Mouse (Mus musculus): ENCODE data around the gene Ugt1a9. TPM values are rescaled to one million over a fixed set of nuclear protein-coding genes. Genes with fewer than 3 reads are reported as not detected.
"Not testable (repeated sequence)": the region's sequence is repeated elsewhere in the genome, so short reads cannot be mapped to it uniquely, and the experiment has no call there.

Gene Ugt1a9
- not detected in 2 replicates for polyA plus RNA-seq (2016; fragmentation: Nextera tagmentation; extraction: Ambion mirVana)

DNA sequence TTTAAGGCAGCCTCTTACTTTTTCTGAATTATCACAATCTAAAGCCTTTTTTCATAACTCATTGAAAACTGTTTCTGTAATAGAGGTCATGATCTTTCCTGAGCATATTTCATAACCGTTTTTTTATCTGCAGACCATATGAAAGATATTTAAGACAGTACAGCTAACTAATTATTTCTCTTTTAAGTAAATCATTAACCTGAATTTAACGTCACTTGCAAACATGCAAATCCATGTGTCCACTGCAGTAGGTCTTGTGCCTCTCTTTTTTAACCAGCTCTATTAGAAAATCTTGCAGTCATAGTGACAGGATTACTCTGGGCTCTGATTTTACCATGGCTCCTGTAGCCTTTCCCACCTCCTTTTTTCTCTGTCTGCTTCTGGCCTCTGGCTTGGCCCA, at the start of gene Ugt1a9:
Gene Ugt1a9, plus strand, starts transcription at position 306 of the 400 bp plus-strand sequence.
- Histone ChIP-seq H3K27ac (replicated peaks) (no peak within 1 kb of the TSS), H3K36me3 (no peaks in the 10 kb centered on the region), H3K4me2 (replicated peaks) (no peak within 1 kb of the TSS), H3K4me3 (no peak within 1 kb of the TSS), H3K9me3 (no peaks in the 10 kb centered on the region), H3K4me1 (no peaks in the 10 kb centered on the region), H3K27me3 (no peaks in the 10 kb centered on the region), H3K9ac (replicated peaks) (no peak within 1 kb of the TSS)
- 87% methylated on average over 2 of the region's 2 CpGs for WGBS
- no peak for ATAC-seq (ENCODE audit: low FRiP score, low read depth)

DNA sequence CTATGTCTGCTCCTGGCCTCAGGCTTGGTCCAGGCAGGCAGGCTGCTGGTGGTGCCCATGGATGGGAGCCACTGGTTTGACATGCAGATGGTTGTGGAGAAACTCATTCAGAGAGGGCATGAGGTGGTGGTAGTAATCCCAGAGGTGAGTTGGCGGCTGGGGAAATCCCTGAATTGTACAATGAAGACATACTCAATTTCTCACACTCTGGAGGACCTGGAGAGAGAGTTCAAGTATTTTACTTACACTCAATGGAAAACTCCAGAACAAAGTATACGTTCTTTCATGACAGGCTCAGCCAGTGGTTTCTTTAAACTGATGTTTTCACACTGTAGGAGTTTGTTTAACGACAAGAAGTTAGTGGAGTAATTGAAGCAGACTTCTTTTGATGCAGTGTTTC, 45.4 kb upstream of the Ugt1a9 start:
- not testable (repeated sequence) for H3K27me3 ChIP-seq; H3K4me3 ChIP-seq; H3K27ac ChIP-seq (replicated peaks); H3K36me3 ChIP-seq; H3K4me2 ChIP-seq (replicated peaks); H3K9me3 ChIP-seq; H3K9ac ChIP-seq (replicated peaks); ATAC-seq (ENCODE audit: low FRiP score, low read depth); H3K4me1 ChIP-seq
- WGBS, result 75% methylated on average over 3 of the region's 3 CpGs

DNA sequence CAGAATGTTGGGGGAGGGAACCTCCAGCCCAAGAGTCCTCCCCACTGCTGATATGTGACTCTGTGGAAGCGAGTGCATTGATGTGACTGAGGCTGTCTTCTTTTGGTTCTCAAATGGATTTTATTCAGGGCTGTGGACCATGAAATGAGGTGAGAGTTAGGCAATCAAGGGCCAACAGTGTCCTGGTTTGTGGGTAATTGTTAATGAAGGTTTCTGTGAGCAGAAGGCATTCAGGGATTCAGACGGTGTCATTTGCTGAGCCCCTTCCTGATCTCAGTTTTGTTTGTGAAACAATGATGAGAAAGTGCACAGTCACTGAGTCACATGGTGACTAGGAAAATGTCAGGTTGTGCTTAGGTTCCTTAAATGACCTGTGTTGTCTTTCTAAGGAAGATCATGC, 27.6 kb upstream of the Ugt1a9 start:
- not testable (repeated sequence) for H3K4me3 ChIP-seq; H3K36me3 ChIP-seq; H3K9ac ChIP-seq (replicated peaks); H3K9me3 ChIP-seq; H3K4me2 ChIP-seq (replicated peaks); H3K27ac ChIP-seq (replicated peaks); H3K27me3 ChIP-seq; H3K4me1 ChIP-seq; ATAC-seq (ENCODE audit: low FRiP score, low read depth)
- WGBS, result 50% methylated on average over 1 of the region's 2 CpGs

GRCm38 (mm10) chr1:88044832-88045437, 25.7 kb upstream of the Ugt1a9 start:
- not testable (repeated sequence) for ATAC-seq (ENCODE audit: low FRiP score, low read depth); H3K36me3 ChIP-seq; H3K4me2 ChIP-seq (replicated peaks); H3K27me3 ChIP-seq; H3K27ac ChIP-seq (replicated peaks); H3K4me3 ChIP-seq; H3K9ac ChIP-seq (replicated peaks); H3K9me3 ChIP-seq; H3K4me1 ChIP-seq
- WGBS, result 73% methylated on average over 4 of the region's 5 CpGs

DNA sequence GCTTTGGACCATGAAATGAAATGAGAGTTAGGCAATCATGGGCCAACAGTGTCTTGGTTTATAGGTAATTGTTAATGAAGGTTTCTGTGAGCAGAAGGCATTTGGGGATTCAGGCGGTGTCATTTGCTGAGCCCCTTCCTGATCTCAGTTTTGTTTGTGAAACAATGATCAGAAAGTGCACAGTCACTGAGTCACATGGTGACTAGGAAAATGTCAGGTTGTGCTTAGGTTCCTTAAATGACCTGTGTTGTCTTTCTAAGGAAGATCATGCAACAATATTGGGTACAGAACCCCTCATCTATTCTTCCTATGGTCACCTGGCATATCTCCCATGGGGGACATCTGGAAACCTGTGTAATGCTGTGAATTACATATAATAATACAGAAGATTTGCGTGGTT, 23.2 kb upstream of the Ugt1a9 start:
- ATAC-seq (ENCODE audit: low FRiP score, low read depth); H3K4me1 ChIP-seq: not testable (repeated sequence)
- WGBS, result 81% methylated on average over 2 of the region's 2 CpGs

DNA sequence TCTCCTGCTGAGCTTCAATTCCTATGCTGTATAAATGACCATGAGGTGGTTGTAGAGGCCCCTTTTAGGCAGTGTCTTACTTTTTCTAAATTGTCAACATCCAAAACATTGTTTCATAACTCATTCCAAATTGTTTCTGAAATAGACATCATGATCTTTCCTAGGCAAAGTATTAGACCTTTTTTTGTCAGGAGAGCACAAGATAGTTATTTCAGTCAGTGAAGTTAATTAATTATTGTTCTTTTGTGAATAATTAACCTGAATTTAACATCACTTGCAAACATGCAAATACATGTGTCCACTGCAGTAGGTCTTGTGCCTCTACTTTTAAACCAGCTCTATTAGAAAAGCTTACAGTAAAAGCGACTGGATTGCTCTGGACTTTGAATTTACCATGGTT, 15.5 kb upstream of the Ugt1a9 start, which contains the start of gene Ugt1a10:
Gene Ugt1a10, plus strand, starts transcription at position 301 of the 400 bp plus-strand sequence.
- Histone ChIP-seq H3K36me3 (no peaks in the 10 kb centered on the region), H3K9ac (replicated peaks) (no peak within 1 kb of the TSS), H3K9me3 (no peaks in the 10 kb centered on the region), H3K27ac (replicated peaks) (no peak within 1 kb of the TSS), H3K4me2 (replicated peaks) (no peak within 1 kb of the TSS), H3K4me1 (no peaks in the 10 kb centered on the region), H3K4me3 (no peak within 1 kb of the TSS), H3K27me3 (no peaks in the 10 kb centered on the region)
- WGBS, result 96% methylated on average over 1 of the region's 1 CpGs
- ATAC-seq (ENCODE audit: low FRiP score, low read depth), result no peak

More for the DNA sequence above, 23.2 kb upstream of the Ugt1a9 start:
- not testable (repeated sequence) for H3K4me3 ChIP-seq; H3K9me3 ChIP-seq; H3K9ac ChIP-seq (replicated peaks); H3K27me3 ChIP-seq; H3K36me3 ChIP-seq; H3K27ac ChIP-seq (replicated peaks); H3K4me2 ChIP-seq (replicated peaks)

DNA sequence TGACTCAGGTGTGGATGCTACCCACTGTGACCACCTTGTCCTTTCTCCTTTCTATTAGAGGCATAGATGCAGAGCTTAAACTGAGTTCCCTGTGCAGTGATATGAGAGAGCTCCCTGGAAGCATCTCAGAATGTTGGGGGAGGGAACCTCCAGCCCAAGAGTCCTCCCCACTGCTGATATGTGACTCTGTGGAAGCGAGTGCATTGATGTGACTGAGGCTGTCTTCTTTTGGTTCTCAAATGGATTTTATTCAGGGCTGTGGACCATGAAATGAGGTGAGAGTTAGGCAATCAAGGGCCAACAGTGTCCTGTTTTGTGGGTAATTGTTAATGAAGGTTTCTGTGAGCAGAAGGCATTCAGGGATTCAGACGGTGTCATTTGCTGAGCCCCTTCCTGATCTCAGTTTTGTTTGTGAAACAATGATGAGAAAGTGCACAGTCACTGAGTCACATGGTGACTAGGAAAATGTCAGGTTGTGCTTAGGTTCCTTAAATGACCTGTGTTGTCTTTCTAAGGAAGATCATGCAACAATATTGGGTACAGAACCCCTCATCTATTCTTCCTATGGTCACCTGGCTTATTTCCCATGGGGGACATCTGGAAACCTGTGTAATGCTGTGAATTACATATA, 4.0 kb upstream of the Ugt1a9 start:
- not testable (repeated sequence) for H3K9me3 ChIP-seq; H3K9ac ChIP-seq (replicated peaks); H3K36me3 ChIP-seq; H3K4me3 ChIP-seq; H3K27me3 ChIP-seq; H3K27ac ChIP-seq (replicated peaks); H3K4me1 ChIP-seq; H3K4me2 ChIP-seq (replicated peaks); ATAC-seq (ENCODE audit: low FRiP score, low read depth)
- WGBS, result 47% methylated on average over 1 of the region's 2 CpGs

DNA sequence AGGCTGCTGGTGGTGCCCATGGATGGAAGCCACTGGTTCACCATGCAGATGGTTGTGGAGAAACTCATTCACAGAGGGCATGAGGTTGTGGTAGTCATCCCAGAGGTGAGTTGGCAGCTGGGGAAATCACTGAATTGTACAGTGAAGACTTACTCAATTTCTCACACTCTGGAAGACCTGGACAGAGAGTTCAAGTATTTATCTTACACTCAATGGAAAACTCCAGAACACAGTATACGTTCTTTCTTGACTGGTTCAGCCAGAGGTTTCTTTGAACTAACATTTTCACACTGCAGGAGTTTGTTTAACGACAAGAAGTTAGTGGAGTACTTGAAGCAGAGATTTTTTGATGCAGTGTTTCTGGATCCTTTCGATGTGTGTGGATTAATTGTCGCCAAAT, 302 bp downstream of the Ugt1a9 start:
- H3K9me3 ChIP-seq, result no peaks in the 10 kb centered on the region
- WGBS, result 86% methylated on average over 4 of the region's 4 CpGs
- H3K27me3 ChIP-seq, result no peaks in the 10 kb centered on the region
- H3K4me3 ChIP-seq, result no peak overlapping the region
- no peak overlapping the region for H3K27ac ChIP-seq (replicated peaks)
- ATAC-seq (ENCODE audit: low FRiP score, low read depth), result no peak
- H3K4me1 ChIP-seq, result no peaks in the 10 kb centered on the region
- H3K36me3 ChIP-seq, result no peaks in the 10 kb centered on the region
- H3K4me2 ChIP-seq (replicated peaks), result no peak overlapping the region
- no peak overlapping the region for H3K9ac ChIP-seq (replicated peaks)

DNA sequence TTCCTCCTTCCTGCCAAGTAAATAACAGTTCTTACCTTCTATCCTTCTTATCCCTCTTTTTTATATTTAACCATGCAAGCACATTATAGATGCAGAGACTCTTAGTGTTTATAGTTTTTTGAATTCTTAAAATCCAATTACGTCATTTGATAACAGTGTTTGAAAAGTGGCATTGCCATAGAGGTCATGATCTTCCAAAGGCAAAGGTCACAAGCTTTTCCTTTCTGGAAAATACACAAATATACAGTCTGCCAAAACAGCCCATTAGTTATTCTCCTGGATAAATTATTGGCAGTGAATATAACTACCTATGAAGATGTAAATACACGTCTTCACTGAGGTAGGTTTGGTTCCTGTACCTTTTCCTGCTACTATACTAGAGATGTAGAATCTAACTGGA, 3.9 kb downstream of the Ugt1a9 start:
- H3K9ac ChIP-seq (replicated peaks), result no peak overlapping the region
- 91% methylated on average over 2 of the region's 2 CpGs for WGBS
- H3K4me2 ChIP-seq (replicated peaks), result no peak overlapping the region
- no peaks in the 10 kb centered on the region for H3K4me1 ChIP-seq
- no peaks in the 10 kb centered on the region for H3K36me3 ChIP-seq
- no peaks in the 10 kb centered on the region for H3K9me3 ChIP-seq
- ATAC-seq (ENCODE audit: low FRiP score, low read depth), result no peak
- H3K27me3 ChIP-seq, result no peaks in the 10 kb centered on the region
- no peak overlapping the region for H3K4me3 ChIP-seq
- no peak overlapping the region for H3K27ac ChIP-seq (replicated peaks)

GRCm38 (mm10) chr1:88077128-88077527, 6.5 kb downstream of the Ugt1a9 start:
- Histone ChIP-seq H3K27me3 (no peaks in the 10 kb centered on the region), H3K4me2 (replicated peaks) (no peak overlapping the region), H3K36me3 (no peaks in the 10 kb centered on the region), H3K4me1 (no peaks in the 10 kb centered on the region), H3K4me3 (no peak overlapping the region), H3K9ac (replicated peaks) (no peak overlapping the region), H3K9me3 (no peaks in the 10 kb centered on the region), H3K27ac (replicated peaks) (no peak overlapping the region)
- ATAC-seq (ENCODE audit: low FRiP score, low read depth), result no peak
- WGBS, result 85% methylated on average over 1 of the region's 1 CpGs

DNA sequence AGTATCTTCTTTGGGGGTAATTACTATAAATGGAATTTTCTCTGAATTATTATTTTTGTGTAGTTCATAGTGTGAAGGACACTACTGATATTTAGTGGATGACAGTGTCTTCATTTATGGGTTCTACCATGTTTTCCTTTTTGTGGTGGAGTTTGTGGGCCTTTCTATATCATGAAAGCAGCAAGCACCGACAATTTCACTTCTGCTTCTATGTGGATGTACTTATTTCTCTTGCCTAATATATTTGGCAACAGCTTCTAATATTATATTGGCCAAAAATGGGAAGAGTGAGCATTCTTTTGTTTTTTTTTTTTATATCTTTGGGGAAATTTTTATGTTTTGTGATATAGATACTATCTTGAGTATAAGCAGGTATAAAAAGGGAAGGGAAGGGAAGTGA, 11.1 kb downstream of the Ugt1a9 start:
- H3K4me1 ChIP-seq, result no peaks in the 10 kb centered on the region
- no peaks in the 10 kb centered on the region for H3K9me3 ChIP-seq
- H3K27me3 ChIP-seq, result no peaks in the 10 kb centered on the region
- ATAC-seq (ENCODE audit: low FRiP score, low read depth), result no peak
- H3K36me3 ChIP-seq, result no peaks in the 10 kb centered on the region
- no peak overlapping the region for H3K27ac ChIP-seq (replicated peaks)
- no peak overlapping the region for H3K4me2 ChIP-seq (replicated peaks)
- H3K9ac ChIP-seq (replicated peaks), result no peak overlapping the region
- H3K4me3 ChIP-seq, result no peak overlapping the region
- 94% methylated on average over 1 of the region's 1 CpGs for WGBS

GRCm38 (mm10) chr1:88086125-88086524, 15.5 kb downstream of the Ugt1a9 start:
- Histone ChIP-seq H3K9me3 (no peaks in the 10 kb centered on the region), H3K4me2 (replicated peaks) (no peak overlapping the region), H3K4me3 (no peak overlapping the region), H3K27me3 (no peaks in the 10 kb centered on the region), H3K27ac (replicated peaks) (no peak overlapping the region), H3K9ac (replicated peaks) (no peak overlapping the region), H3K4me1 (no peaks in the 10 kb centered on the region), H3K36me3 (no peaks in the 10 kb centered on the region)
- 71% methylated on average over 1 of the region's 1 CpGs for WGBS
- no peak for ATAC-seq (ENCODE audit: low FRiP score, low read depth)

DNA sequence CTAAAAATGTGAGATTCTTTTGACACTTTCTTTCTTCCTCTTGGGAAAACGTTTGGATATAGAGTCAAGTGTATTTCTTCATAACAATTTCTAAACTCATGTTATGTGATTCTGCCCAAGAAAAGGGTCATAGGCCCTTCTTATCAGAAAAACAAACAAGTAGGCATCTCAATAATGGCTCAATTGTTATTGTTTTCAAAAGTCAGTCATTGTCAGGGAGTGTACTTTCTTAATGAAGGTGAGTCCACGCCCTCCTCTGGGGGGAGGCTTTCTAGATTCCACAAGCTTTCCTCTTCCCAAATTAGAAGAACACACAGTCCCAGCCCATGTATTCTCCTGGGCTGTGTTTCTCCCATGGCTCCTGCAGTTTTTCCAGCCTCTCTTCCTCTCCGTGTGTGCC, 16.9 kb downstream of the Ugt1a9 start, which contains the start of gene Ugt1a8:
Gene Ugt1a8, plus strand, starts transcription at position 301 of the 400 bp plus-strand sequence.
- Histone ChIP-seq H3K36me3 (no peaks in the 10 kb centered on the region), H3K27me3 (no peaks in the 10 kb centered on the region), H3K9me3 (no peaks in the 10 kb centered on the region), H3K9ac (replicated peaks) (no peak within 1 kb of the TSS), H3K4me3 (no peak within 1 kb of the TSS), H3K27ac (replicated peaks) (no peak within 1 kb of the TSS), H3K4me1 (no peaks in the 10 kb centered on the region), H3K4me2 (replicated peaks) (no peak within 1 kb of the TSS)
- ATAC-seq (ENCODE audit: low FRiP score, low read depth), result no peak
- WGBS, result 86% methylated on average over 3 of the region's 3 CpGs

Measured in midbrain, embryonic 12.5 days (tissue).